23 mouse cellular contexts compared by ENCODE assay signal in the genomic region with DNA sequence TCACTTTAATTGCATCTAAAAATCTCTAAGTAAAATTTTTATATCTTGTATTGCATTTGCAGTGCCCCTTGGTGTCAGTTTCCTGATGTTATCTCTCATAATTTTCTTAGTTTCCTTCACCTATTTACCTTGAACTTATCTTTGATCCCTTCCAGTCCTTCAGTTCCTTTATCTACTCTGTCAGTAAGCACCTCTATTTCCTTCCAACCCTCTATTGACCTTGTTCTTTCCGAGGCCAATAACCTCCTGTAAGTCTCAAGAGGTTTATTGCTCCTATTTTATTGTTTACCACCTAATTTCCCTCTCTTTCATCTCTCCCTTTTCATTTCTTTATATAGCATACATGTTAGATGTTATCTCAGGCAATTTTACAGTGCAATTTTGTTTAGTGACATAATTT.
"Had no signal": no experiment of that assay in that cellular context is flagged by ENCODE, and none has a peak within 500 bp of the region (broad histone marks: within the 10 kb centered on the region; RNA-seq: fewer than 3 reads in every experiment).

No protein-coding gene starts in this region.

- H3K9ac ChIP-seq: heart, embryonic 13.5 days; heart, embryonic 15.5 days; hindbrain, embryonic 13.5 days; hindbrain, embryonic 15.5 days; limb, embryonic 12.5 days; liver, embryonic 12.5 days; liver, embryonic 14.5 days had no signal

- DNase-seq: gastrocnemius, adult 2 months; gastrocnemius, postnatal 10 days; gastrocnemius, postnatal 25 days; heart, adult 18-20 months; heart, postnatal 14 days; heart, postnatal 36 days; kidney, adult 18-20 months; kidney, adult 8-10 months; kidney, postnatal 10 days; kidney, postnatal 25 days; kidney, postnatal 4 days; layer of hippocampus, adult 9-11 months had no signal

- H3K4me3 ChIP-seq: gastrocnemius, adult 2 months; heart, embryonic 13.5 days; heart, embryonic 15.5 days; hindbrain, embryonic 13.5 days; hindbrain, embryonic 15.5 days; left cerebral cortex, adult 2 months; limb, embryonic 10.5 days; limb, embryonic 12.5 days; liver, embryonic 12.5 days had no signal

- ATAC-seq: hindbrain, postnatal 0 days; liver, embryonic 12.5 days had no signal

- H3K4me1 ChIP-seq: limb, embryonic 12.5 days; liver, embryonic 12.5 days had no signal

- H3K9me3 ChIP-seq: heart, embryonic 13.5 days; heart, embryonic 15.5 days; hindbrain, embryonic 13.5 days; hindbrain, embryonic 15.5 days; limb, embryonic 10.5 days; limb, embryonic 12.5 days; liver, embryonic 12.5 days had no signal

- H3K36me3 ChIP-seq: heart, embryonic 15.5 days; hindbrain, embryonic 13.5 days; hindbrain, embryonic 15.5 days; limb, embryonic 10.5 days; liver, embryonic 12.5 days had no signal

- H3K4me2 ChIP-seq: heart, embryonic 11.5 days; heart, embryonic 13.5 days; heart, embryonic 15.5 days; hindbrain, embryonic 13.5 days; hindbrain, embryonic 15.5 days; limb, embryonic 12.5 days; liver, embryonic 12.5 days had no signal

- H3K27me3 ChIP-seq: heart, embryonic 13.5 days; heart, embryonic 15.5 days; hindbrain, embryonic 13.5 days; hindbrain, embryonic 15.5 days; limb, embryonic 12.5 days; liver, embryonic 12.5 days had no signal

- H3K27ac ChIP-seq: gastrocnemius, adult 2 months; heart, embryonic 13.5 days; heart, embryonic 15.5 days; hindbrain, embryonic 13.5 days; hindbrain, embryonic 15.5 days; hindbrain, postnatal 0 days; left cerebral cortex, adult 2 months; limb, embryonic 10.5 days; limb, embryonic 12.5 days; liver, embryonic 12.5 days; liver, embryonic 14.5 days had no signal
